Mouse (Mus musculus) embryo, embryonic 9.5 days (tissue): ENCODE results near the gene Hnrnpd.

Experiments
- DNase-seq: peaks from one replicate; pipeline ENCODE4 v3.0.0-alpha.2; 2017; ENCODE audit errors: extremely low spot score

Gene Hnrnpd

DNA sequence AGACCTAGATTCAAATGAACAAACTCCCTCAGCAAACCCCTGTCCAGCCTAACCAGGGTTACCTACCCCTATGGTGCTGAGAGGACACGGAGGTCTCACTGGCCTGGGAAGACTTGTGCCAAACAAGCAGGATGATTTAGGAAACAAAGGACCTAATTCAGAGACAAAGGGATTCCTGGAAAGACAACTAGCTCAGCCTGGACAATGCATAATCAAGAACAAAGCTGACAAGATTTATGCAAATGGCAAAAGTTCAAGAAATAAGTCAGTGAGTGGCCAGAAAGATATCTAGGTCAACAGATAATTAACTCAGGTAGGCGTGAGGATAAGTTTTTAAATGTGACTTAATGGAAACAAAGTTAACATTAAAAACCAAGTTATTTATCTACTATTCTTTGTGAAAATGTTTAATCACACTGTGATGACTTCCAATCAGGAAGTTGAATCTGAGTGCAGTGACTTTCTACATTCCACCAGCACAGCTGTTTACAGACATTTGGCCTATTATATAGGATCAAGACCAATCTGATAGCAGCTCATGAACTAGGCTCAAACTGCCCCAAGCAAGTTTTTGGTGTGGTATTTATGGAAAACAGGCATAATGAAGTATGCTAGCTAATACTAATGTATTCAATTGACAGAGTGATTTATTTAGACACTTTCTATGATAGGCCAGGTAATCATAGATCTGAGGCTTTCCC is 19.4 kb downstream of the Hnrnpd start:
- DNase-seq: no peak

DNA sequence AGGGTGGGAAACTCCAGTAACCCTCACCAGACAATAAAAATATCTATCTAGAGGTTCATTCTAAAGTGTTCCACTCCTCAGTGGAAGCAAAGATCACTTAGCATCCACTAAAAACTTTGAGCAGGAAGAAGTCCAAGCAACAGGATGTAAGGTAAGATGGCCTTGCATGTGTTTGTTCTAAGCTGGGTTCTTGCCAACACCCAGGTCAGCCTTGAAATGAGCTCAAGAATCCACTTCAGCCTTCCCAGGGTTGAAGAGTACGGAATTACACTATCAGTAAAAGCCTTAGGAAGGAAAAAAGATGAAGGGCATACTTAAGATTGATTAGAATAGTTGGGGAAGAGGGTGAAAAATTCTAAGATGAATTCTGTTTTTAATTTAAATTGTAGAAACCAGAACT is 20.1 kb downstream of the Hnrnpd start:
- DNase-seq: no peak

DNA sequence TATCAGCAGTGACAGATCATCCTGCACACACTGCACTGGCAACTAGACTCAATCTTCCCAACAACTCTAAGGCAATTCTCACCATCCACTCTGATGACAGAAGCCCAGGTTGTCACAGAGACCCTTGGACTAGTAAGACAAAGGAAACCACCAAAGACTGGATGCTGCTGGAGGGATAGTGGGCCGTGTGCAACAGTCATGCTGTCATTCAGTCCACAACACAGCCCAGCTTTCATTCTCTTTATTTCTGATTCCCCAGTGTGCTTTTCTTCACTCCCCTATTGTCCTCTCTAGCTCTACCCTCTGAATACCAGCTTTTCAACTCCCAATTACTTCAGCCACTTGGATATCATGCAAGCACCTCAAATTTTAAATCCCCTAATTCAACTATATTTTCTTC is 24.9 kb downstream of the Hnrnpd start:
- no peak for DNase-seq

DNA sequence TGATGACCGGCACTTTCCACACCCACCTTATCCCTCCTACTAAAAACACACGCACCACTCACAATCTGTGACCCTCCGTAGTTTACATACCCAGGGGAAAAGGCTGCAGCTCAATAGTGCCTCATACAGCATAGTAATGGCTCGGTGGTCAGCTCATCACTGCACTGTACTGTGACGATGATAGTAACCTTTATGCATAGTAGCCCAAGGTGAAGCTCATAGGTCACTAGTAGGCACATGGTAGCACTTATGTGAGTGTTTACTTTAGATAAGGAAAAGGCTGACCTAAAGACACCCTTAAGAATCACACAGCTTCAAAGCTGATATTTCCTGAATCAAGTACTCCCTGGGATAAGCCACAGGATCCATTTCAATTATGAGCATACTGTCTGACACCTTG is 26.2 kb downstream of the Hnrnpd start:
- no peak for DNase-seq

DNA sequence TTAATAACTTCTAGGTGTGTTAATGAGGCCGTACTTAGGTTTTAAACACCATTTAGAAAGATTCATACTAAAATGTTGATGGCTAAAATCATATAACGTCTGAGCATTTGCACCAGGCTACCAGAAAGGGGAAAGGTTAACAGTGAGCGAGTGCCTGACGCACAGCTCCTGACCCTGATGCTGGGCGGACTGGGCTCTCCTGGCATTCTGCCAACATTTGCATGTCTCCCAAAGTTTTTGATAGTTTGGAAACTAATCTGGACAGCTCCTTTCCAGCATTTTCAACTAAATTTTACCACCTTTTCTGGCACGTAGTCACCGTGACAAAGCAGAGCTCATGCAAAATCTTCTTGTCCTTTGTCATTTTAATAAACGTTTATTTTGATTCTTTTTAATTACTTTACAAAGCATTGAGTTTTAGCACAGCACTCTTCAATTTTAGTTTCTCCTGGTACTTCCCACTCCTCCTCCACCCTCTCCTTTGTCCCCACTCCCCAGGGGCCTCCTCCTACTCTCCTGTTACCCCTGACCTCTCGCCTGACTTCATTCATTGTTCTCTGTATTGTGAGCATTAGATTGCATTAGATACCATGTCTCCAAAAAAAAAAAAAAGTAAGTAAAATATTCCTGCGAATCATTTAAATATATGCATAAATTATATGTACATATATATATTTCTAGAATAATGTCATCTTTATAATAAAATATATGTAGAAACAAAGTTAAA is 36.8 kb downstream of the Hnrnpd start:
- no peak for DNase-seq

DNA sequence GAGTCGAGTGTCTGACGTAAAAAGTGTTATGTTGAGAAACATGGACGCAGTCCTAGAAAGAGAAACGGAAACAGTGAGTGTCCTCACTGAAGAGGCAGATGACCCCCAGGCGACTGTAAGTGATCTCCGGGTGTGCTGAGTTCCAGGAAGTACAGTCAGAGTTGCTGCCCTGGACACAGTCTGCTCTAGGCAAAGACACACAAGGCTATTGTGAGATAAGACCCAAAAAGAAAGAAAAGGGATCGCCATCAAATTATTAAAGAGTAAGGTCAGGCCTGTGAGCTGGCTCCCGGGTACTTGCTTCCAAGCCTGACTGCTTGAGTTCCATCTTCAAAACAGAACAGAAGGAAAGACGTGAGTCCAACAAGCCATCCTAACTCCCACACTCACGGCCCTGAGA is 37.5 kb downstream of the Hnrnpd start:
- no peak for DNase-seq

DNA sequence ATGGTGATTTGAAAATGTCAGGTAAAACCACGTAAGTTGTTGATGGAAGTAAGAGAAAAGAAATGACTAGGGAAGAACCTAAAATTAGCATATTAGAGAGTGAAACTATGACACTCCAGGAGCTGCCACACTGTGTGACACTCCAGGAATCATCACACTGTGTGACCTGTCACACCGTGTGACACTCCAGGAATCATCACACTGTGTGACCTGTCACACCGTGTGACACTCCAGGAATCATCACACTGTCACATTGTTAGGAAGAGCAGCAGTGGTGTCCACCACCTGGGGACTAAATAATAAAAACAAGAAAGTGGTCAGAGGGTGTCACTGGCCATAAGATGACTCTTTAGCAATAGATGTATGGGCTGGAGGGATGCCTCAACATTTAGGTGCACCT is 39.3 kb downstream of the Hnrnpd start:
- no peak for DNase-seq

DNA sequence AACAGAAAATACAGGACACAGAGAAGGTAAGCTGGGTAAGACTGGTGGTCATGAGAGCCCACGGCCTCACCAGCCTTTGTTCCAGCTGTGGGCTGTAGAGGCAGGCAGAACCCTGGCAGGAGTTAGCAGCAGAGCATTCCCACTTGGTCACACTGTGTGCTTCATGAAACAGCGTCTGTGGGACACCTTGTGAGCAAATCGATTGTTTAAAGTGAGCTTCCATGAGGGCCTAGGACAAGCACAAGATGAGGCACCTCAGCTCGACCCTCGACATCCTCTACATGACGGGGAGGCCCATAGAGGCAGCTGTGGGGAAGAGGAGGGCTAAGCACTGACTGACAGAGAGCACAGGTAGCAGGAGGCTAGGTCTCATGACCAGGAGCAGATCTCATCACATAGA is 46.8 kb downstream of the Hnrnpd start:
- DNase-seq: no peak

DNA sequence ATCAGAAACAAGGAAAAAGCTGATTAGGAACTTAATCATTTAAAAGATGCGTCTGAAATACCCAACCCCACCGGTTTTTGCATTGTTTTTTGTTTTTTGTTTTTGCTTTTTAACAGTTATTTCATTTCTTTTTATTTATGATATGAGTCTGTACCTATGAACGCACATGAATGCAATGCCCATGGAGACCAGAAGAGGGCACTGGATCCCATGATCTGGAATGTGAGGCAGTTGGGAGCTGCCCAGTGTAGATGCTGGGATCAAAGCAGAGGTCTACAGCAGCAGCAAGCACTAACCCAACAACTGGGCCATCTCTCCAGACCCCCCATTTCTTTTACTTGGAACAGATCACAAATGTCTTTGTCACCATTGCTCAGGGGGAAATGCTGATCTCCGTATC is 50.8 kb downstream of the Hnrnpd start:
- peak; percentile 36 for DNase-seq

DNA sequence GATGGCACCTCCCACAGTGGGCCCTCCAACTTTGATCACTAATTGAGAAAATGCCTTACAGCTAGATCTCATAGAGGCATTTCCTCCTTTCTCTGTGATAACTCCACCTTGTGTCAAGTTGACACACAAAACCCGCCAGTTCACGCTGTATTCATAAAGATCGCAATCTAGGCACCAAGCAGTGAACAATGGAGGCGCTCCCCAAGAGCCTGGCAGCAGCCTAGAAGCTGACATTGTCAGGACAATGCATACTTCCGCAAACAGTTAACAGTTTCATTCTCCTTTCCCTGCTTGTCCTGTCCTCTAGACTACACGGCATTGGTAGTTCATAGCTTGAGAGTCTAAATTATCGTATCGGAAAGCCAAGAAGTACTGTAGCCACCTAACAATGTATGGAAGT is 56.7 kb downstream of the Hnrnpd start:
- DNase-seq: no peak

DNA sequence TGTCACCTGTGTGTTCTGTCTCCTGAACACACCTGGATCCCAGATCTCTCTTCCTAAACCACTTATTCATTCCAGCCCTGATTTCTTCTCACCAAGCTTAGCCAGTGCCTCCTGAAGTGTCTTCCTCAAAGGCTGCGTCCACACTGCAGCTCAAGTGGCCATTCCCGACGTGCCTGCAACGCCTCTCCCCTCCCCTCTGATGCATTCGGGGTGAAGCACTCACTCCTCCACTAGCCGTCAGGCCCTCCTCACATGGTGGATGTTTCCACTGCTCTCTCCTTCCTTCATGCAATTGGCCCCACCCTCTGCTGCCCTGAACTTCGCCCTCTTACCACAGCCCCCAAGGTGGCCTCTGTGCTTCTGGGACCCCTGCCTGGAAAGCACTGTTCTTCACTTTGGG is 63.2 kb downstream of the Hnrnpd start:
- DNase-seq: no peak

DNA sequence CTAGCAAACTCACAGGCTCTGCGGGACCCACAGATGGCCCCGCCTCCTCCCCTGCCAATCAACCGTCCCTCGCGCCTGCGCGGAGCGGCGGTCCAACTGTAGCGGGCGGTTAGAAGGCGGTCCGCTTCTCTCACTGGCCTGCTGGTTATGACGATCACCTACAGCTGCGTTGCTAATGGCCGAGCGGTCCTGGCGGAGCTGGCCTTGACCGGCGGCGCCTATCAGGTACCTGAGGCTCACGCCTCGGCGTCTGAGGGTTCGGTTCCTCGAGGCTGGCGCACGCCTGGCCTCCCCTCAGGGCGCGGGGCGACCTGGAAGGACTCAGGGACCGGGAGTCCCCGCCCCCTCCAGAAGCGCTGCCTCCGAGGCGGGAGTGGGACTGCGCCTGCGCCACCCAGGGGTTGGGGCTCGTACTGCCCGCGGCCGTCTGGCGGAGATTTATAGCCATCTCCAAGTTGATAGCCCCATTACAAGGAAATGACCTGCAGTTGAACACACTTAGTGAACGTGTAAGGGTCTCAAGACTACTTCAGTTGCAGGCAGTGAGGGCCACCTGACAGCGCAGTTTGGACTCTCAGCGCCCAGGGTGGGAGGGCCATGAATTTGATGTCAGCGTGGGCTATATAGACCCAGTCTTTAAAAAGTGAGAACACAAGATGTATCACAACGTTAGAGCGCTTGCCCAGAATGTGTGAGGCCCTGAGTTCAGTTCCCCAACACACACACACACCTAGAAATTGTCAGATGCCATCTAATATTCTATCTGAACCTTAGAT is 72.4 kb downstream of the Hnrnpd start, which contains the start of gene Vamp9:
TSS of gene Vamp9 (plus strand) at position 74 of the 776 bp plus-strand sequence.
- DNase-seq: peak; percentile 96
